Mouse (Mus musculus) layer of hippocampus, adult 9-11 months (tissue): Measurements from ENCODE around the gene Glyr1.

Source experiments
- DNase-seq: peaks from one replicate; pipeline ENCODE4 v3.0.0; 2022

Gene Glyr1

GRCm38 (mm10) chr16:5010371-5010935, 39.2 kb downstream of the Glyr1 start:
- DNase-seq = peak; percentile 31

- DNase-seq = no peak
These were observed 41.6 kb downstream of the Glyr1 start for GRCm38 (mm10) chr16:5008076-5008475.

GRCm38 (mm10) chr16:5007492-5007891, 42.2 kb downstream of the Glyr1 start:
- DNase-seq = no peak

GRCm38 (mm10) chr16:5007067-5007466, 42.6 kb downstream of the Glyr1 start, which contains the start of gene Smim22:
TSS of gene Smim22 (plus strand) at chr16:5007288.
- no peak for DNase-seq

GRCm38 (mm10) chr16:5000611-5001010, 49.1 kb downstream of the Glyr1 start:
- DNase-seq = no peak

GRCm38 (mm10) chr16:4998984-4999383, 50.7 kb downstream of the Glyr1 start:
- DNase-seq = no peak

GRCm38 (mm10) chr16:4997553-4997952, 52.1 kb downstream of the Glyr1 start, which contains the start of gene Sept12:
TSS of gene Sept12 (minus strand) at chr16:4997852.
- DNase-seq = no peak

GRCm38 (mm10) chr16:4993276-4993675, 56.4 kb downstream of the Glyr1 start:
- DNase-seq = no peak

GRCm38 (mm10) chr16:4984717-4985116, 64.9 kb downstream of the Glyr1 start:
- DNase-seq = no peak

GRCm38 (mm10) chr16:4979755-4980380, 69.8 kb downstream of the Glyr1 start:
- no peak for DNase-seq

GRCm38 (mm10) chr16:4978275-4979051, 71.2 kb downstream of the Glyr1 start:
- DNase-seq = no peak

- no peak for DNase-seq
These were observed 73.5 kb downstream of the Glyr1 start for GRCm38 (mm10) chr16:4976180-4976579.

GRCm38 (mm10) chr16:4974521-4974920, 75.1 kb downstream of the Glyr1 start:
- DNase-seq = peak; percentile 65

GRCm38 (mm10) chr16:4971626-4972025, 78.0 kb downstream of the Glyr1 start:
- DNase-seq = no peak

- no peak for DNase-seq
These were observed 80.4 kb downstream of the Glyr1 start for GRCm38 (mm10) chr16:4969055-4969843.

- DNase-seq = no peak
These were observed 81.2 kb downstream of the Glyr1 start for GRCm38 (mm10) chr16:4968426-4968825.

GRCm38 (mm10) chr16:4965392-4966129, 84.1 kb downstream of the Glyr1 start:
- DNase-seq = no peak

GRCm38 (mm10) chr16:4964731-4965391, 84.8 kb downstream of the Glyr1 start:
- DNase-seq = no peak
